Mouse (Mus musculus) frontal cortex, postnatal 10 days (tissue): ENCODE measurements at regions not wholly inside any gene's neighbourhood (a gene's known extent, or its start where the extent isn't known, plus 50 kb on each side); places are given as distances from the start of the nearest gene placed in this dataset.

Source experiments
- DNase-seq, 2 experiments: peaks; one replicate each; pipeline ENCODE4 v3.0.0; 2022; ENCODE audit warnings: low spot score in 2 of 2, mixed read lengths in 1 of 2

DNA sequence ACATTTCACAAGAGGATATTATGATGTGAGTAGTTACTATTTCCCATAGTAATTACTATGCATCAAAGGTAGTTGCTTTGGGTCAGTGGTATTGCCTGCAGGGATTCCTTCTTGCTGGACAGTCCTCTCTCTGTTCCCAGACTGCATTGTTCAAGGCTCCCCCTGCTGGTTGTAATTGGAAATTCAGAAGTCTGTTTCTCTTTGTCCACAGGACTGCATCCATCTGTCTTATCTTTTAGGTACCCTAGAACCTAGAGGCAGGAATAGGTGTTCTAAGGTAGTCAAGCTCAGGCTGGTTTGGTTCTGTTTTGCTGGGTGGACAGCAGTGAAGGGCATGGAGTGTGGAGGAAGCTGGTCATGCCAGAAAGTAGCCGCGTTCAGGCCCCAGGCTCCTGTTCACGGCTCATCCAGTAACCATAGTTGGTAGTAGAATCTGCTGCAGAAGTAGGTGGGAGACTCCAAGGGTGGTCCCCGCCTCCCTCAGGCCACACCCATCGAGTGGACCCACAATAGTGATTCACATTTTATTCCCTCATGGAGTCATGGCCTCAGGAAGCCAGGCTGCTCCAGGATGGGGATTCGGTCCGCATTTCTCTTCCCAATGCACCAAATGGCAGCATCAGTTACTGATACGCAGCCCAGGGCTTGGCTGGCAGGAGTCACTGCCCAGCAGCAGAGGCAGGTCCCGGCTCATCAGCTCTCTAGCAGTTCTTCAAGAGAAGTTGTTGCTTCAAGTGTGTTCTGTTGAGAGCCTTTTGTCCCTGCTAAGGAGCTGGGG lies 51.7 kb upstream of the Caprin1 start:
- DNase-seq, result no peak

DNA sequence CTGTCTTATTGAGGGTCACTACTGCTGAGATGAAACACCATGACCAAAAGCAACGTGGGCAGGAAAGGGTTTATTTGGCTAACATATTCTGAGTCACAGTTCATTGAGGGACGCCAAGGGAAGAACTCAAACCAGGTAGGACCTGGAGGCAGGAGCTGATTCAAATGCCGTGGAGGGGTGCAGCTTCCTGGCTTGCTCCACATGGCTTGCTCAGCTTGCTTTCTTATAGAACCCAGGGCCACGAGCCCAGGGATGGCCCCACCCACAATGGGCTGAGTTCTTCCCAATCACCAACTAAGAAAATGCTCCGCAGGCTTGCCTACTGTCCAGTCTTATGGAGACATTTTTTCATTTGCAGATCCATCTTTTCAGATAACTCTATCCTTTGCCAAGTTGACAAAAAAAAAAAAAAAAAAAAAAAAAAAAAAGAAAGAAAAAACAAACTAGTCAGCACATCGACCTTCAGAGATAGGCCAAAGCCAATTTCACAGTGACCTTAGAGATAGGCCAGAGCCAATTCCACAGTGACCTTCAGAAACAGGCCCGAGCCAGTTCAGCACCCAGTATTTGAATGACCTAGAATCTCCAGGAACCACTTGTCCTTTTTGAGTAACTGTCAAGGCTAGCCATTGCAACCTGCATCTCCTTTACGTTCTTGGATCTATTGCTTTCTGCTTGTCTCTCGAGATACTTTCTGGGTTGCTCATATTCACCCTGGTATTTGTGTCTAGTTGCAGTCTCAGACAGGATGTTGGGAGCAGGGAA lies 52.5 kb upstream of the Caprin1 start:
- DNase-seq, result no peak

DNA sequence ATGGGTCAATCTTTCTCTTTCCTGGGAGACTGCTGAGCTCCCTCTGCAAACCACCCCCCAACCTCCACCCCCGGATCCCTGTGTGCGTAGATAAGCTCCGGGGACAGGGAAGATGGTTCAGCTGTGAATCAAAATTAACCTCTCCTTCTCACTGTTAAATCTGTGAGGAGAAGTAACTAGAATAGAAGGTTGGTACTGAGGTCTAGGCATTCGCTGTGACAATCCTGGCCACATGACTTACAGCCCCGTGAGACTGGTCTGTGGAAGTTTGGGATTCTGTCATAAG lies 53.0 kb upstream of the Caprin1 start:
- no peak for DNase-seq

DNA sequence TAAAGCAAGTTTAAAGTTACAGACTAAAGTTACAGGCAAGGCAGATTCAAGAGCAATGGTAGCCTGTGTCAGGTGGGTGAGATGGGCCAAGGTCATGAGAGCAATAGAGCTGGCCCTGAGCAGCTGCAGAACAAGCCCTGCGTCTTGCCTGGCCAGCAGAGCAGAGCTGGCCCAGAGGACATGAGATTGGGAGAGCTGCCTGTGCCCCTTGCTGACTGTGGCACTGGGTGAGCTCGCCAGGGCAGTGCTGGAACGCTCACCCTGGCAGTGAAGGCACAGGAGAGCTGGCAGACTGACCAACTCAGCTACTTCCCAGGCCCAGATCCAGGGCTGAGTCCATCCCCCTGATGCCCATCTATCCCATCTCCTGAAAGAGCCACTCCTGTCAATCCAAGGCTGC lies 53.7 kb upstream of the Caprin1 start:
- DNase-seq, result no peak

GRCm38 (mm10) chr2:103861226-103861625 lies 63.8 kb upstream of the Caprin1 start:
- no peak for DNase-seq

DNA sequence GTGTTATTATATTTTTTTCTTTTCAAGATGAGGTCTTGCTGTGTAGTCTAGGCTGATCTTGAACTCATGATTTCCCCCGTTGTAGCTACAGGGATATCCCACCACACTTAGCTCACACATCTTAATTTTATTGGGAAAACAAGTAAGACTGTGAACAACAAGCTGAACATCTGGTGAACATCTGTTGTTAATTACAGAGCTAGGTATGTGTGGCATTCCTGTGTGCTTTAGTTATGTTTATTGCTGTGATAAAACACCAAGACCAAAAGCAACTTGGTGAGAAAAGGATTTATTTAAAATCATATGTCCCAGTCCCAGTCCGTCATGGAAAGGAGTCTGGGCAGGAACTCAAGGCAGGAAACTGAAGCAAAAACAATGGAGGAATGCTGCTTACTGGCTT lies 66.8 kb upstream of the Caprin1 start:
- DNase-seq, result no peak

- DNase-seq, result peak in 1 of 2 experiments; percentile 19
These were observed 68.1 kb upstream of the Caprin1 start for GRCm38 (mm10) chr2:103865319-103866171.

- no peak for DNase-seq
These were observed 70.0 kb upstream of the Caprin1 start for GRCm38 (mm10) chr2:103867241-103867957.

GRCm38 (mm10) chr2:103867958-103868330 lies 70.5 kb upstream of the Caprin1 start:
- no peak for DNase-seq

GRCm38 (mm10) chr2:103868655-103869054 lies 71.2 kb upstream of the Caprin1 start:
- DNase-seq, result no peak

DNA sequence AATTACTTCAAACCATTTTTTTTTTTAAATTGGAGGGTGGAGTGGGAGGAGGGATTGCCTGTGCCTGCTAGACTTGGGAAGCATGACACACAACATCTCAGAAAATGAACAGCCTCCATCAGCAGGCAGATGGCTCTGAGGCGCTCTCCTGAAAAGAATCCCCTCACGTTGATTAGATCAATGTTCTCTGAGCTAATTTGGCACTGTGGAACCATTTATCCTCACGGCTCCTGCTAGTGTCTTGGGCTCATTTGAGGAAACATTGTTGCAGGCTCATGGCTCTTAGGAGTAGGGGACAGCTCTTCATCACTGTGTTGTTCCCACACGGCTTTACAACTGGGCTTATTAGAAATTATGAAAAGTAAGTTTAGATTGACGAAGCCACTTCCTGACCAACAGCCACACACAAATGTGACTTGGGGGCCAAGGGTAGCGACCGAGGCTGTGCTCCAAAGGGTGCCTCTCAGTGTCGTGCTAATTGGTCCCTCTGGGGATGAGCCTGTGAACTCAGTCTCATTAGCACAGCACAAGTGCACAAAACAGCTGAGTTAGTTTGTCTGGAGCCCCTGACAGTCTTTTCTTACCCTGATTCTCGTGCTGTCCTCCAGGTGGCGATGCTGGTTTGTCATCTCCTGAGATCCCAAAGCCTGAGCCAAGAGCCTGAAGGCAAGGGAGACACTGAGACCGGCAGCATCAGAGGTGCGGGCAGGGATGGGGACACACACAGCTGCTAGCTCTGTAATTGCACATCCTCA lies 74.2 kb upstream of the Caprin1 start:
- peak; percentile 59 to 78 for DNase-seq

- no peak for DNase-seq
These were observed 74.8 kb upstream of the Caprin1 start for GRCm38 (mm10) chr2:103872277-103872636.

DNA sequence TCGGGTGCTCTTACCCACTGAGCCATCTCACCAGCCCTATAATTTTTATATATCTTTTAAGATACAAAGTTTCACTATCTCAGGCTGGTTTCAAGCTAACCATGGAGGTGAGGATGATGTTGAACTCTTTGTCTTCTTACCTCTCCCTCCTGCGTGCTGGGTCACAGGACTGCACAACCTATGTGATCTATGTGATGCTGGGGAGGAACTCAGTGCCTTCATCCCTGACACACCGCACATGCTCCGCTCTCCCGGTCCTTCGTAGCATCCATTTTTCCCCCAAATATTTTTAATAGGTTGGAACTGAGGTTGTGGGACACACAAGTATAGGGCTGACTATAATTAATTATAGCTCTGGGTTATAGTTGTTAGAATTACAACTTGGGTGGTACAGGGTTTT lies 75.9 kb upstream of the Caprin1 start:
- no peak for DNase-seq

- DNase-seq, result no peak
These were observed 77.0 kb upstream of the Caprin1 start for GRCm38 (mm10) chr2:103874466-103874865.

DNA sequence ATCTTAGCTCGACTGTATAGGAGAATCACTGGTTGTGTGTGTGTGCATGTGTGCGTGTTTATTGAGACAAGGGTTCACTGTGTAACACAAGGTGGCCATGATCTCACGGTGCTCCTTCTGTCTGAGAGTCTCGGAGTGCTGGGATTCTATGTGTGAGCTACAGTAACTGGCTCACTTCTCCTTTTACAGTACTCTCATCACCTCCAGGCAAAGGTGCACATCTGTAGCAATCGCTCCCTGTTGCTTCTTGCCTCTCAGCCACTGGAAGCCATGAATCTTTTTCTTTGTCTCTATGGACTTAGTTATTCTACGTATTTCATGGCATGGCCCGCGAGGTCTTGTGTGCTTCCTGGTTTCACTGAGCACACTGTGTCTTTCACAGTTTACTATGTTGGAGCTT lies 78.3 kb upstream of the Caprin1 start:
- no peak for DNase-seq

GRCm38 (mm10) chr2:103876236-103876635 lies 78.8 kb upstream of the Caprin1 start:
- no peak for DNase-seq

DNA sequence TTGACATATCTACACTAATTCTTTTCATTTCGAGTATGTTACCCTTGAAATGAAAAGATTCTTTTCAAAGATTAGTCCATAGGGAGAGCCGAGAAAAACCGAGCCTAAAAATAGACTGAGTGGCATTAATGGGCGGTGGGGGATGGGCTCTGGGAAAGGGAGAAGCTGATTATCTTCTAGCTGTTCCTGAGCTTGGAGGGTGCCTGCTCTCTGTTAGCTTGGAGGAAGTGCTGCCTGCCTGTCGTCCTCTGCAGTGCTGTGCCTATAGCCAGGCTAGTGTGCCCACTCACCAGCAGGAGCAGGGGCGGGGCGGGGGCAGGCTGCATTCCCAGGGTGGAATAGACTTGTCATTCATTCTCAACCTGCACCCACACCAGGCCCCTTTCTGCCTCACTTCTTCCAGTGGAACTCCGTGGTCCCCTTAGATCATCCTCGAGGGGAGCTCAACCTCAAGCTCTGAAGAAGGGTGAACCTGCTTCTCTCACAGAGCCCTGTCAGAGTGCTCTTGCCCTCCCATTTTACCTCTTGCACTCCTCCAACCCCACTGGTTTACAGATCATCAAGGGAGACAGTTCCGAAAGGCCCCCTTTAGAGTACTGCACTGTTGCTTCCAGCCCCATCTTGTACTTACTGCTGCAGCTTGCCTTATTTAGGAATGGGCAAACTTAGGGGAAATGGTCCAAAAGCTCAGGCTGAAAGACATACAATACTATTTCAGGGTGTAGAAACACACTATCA lies 76.6 kb upstream of the Lmo2 start:
- peak; percentile 29 to 36 for DNase-seq

DNA sequence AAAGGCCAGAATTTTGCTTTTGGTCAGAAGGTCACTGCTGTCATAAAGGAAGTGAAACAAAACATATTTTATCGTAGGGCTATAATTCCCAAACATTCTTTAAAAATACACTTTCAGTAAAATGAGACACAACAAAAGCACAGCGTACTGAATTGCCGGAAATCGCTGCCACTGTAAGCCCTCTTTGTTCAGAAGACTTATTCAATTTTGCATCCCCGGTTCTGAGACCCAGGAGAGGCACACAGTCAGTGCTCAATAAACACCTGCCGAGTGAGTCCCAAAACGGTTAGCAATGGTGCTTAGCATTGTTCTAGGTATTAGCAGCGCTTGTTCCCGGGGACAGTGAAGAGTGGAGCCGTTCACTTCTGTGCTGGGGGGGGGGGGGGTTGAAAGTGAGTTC lies 72.9 kb upstream of the Lmo2 start:
- no peak for DNase-seq

DNA sequence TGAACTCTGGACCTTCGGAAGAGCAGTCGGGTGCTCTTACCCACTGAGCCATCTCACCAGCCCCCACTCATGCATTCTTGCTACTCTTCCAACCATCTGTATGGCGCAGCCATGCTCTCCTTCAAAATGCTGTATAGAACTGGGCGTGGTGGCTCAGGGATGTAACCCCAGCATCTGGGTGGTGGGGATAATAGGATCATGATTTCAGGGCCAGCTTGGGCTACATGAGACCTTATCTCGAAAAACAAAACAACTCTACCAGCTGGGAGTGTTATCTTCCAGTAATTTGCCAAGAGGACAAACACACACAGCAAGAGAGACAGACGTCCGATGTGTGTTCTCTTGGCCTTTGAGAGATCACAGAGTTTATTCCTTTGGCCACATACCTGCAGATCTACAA lies 69.8 kb upstream of the Lmo2 start:
- no peak for DNase-seq

GRCm38 (mm10) chr2:103891240-103891767 lies 66.5 kb upstream of the Lmo2 start:
- DNase-seq, result no peak
